Mouse (Mus musculus): ENCODE results near the gene Skint3. TPM values are rescaled to one million over a fixed set of nuclear protein-coding genes. Genes with fewer than 3 reads are reported as not detected.
"Not testable (repeated sequence)": the region's sequence is repeated elsewhere in the genome, so short reads cannot be mapped to it uniquely, and the experiment has no call there.

Gene Skint3
- polyA plus RNA-seq (2016; fragmentation: Nextera tagmentation; extraction: Ambion mirVana), result not detected in 2 replicates

DNA sequence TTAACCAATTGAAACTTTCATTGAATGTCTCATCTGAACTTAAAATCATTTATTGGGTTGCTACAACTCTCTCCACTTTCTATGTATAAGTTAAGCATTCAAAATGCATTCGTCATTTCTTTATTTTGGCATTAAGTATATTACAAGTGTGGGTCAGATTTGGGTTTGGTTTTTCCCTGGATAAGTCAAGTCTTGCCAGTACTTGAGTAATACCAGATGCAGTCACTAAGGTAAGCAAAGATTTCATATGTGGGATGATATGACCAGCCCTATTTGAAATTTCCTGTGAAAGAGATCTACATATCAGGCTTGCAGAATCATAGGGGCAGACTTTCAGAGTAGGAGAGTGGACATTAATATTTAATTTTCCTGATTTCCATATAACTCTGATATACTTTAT lies at the start of gene Skint3:
Gene Skint3 (plus strand): TSS at position 301 of the 400 bp plus-strand sequence.
- H3K4me2 ChIP-seq, result no peak within 1 kb of the TSS
- no peaks in the 10 kb centered on the region for H3K27me3 ChIP-seq
- 92% methylated on average over 1 of the region's 1 CpGs for WGBS
- no peaks in the 10 kb centered on the region for H3K4me1 ChIP-seq (replicated peaks)
- peaks cover 7% of the 10 kb centered on the region for H3K9me3 ChIP-seq
- H3K36me3 ChIP-seq, result no peaks in the 10 kb centered on the region
- no peak for ATAC-seq (ENCODE audit: insufficient number of reproducible peaks, insufficient read depth, low FRiP score, low TSS enrichment, low read depth)
- no peak within 1 kb of the TSS for H3K9ac ChIP-seq (replicated peaks)
- no peak within 1 kb of the TSS for H3K4me3 ChIP-seq (replicated peaks)
- no peak within 1 kb of the TSS for H3K27ac ChIP-seq

DNA sequence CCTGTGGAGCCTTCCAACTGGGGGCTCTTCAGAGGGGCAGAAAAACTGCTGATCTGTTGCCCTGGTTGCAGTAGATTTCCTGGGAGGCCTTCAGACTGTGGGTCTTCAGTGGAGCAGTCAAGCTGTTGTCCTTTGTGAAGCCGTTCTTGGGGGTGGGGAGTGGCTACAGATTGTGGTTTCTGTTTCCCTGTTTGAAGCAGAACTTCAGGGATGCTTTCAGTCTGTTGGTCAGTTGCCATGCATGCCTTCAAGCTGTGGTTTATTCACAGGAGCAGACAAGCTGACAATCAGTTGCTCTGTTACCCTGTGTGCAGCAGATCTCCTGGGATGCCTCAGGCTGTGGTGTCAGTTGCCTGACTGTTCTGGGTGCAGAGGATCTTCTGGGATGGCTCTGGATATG lies 11.4 kb downstream of the Skint3 start:
- no peaks in the 10 kb centered on the region for H3K27me3 ChIP-seq
- ATAC-seq (ENCODE audit: insufficient number of reproducible peaks, insufficient read depth, low FRiP score, low TSS enrichment, low read depth), result no peak
- no peaks in the 10 kb centered on the region for H3K36me3 ChIP-seq
- peaks cover 19% of the 10 kb centered on the region; the same call in 1 of the 2 replicates for H3K9me3 ChIP-seq
- no peak overlapping the region for H3K4me2 ChIP-seq
- H3K9ac ChIP-seq (replicated peaks), result no peak overlapping the region
- no peak overlapping the region for H3K4me3 ChIP-seq (replicated peaks)
- WGBS, result 62% methylated on average over 1 of the region's 1 CpGs
- no peaks in the 10 kb centered on the region for H3K4me1 ChIP-seq (replicated peaks)
- no peak overlapping the region for H3K27ac ChIP-seq

DNA sequence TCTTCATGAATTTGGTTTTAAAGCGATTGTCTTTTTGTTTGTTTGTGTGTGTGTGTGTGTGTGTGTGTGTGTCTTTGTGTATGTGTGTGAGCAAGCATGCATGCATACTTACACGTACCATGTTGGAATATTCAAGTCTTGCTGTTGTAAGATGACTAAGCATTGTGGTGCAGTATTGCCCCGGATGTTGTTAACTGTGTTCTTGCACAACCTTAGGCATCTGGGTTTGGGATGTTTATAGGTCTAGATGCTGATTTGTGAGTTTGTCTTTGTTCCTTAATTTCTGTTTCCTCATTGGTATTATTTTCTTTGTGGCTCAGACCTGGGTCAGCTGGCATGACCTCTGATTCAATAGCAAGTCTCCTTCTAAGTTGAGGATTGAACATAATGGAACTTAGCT lies 11.9 kb downstream of the Skint3 start:
- ATAC-seq (ENCODE audit: insufficient number of reproducible peaks, insufficient read depth, low FRiP score, low TSS enrichment, low read depth), result no peak
- Histone ChIP-seq H3K9me3 (peaks cover 23% of the 10 kb centered on the region; the same call in 1 of the 2 replicates), H3K27me3 (no peaks in the 10 kb centered on the region), H3K4me1 (replicated peaks) (no peaks in the 10 kb centered on the region), H3K36me3 (no peaks in the 10 kb centered on the region), H3K4me3 (replicated peaks) (no peak overlapping the region), H3K4me2 (no peak overlapping the region), H3K27ac (no peak overlapping the region), H3K9ac (replicated peaks) (no peak overlapping the region)
- WGBS, result 84% methylated on average over 3 of the region's 3 CpGs

DNA sequence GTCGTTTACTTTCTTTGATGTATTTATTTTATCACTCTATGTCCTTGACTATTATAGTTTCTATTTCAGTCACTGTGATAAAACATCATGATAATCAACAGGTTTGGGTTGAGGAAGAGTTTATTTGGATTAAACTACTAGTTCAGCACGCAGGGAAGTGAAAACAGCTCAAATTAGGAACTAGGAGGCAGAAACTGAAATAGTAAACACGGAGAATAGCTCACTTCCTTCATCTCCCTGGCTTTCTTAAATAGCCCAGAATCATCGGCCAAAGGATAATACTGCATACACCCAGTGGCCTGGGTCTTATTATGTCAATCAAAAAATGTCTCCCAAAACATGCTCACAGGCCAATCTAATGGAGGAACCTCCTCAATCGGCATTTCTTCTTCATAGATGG lies 24.0 kb downstream of the Skint3 start:
- Histone ChIP-seq H3K4me3 (replicated peaks) (no peak overlapping the region), H3K4me2 (no peak overlapping the region), H3K9me3 (peaks cover 14% of the 10 kb centered on the region), H3K27ac (no peak overlapping the region), H3K36me3 (no peaks in the 10 kb centered on the region), H3K27me3 (no peaks in the 10 kb centered on the region), H3K9ac (replicated peaks) (no peak overlapping the region), H3K4me1 (replicated peaks) (no peaks in the 10 kb centered on the region)
- WGBS, result 83% methylated on average over 5 of the region's 5 CpGs
- no peak for ATAC-seq (ENCODE audit: insufficient number of reproducible peaks, insufficient read depth, low FRiP score, low TSS enrichment, low read depth)

DNA sequence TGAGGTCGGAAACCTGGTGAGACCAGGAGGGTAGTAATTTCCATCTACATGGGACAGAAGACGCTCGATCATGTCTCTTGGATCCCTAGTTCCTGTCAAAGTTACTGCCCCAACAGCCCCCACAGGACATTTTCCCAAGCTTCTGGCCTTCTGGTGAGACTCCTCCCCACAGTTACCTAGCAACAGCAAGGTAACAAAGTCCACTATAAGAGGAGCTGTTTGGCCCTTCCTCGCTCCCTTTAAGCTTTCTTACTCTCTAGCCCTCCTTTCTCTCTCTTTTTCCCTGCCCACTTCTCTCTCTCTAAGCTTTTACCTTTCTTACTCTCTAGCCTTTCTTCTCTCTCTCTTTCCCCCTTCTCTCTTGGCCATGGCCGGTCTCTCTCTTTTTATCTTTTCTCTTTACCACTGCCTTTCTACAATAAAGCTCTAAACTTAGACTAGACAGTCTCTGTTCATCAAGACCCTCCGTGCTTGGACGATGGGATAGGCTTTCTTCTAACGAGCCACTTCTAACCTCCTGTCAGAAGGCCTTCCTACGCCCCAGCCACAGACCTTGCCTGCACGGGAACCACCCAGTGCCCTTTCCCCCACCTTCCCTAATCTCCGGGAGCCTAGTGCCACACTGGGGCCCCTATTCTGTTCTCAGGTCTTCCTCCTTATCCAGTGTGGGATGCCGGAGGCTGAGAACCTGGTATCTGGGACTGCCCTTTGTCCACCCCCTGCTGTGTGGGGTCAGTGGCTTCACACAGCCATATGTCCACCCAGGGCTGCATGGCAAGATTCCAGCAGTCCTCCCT lies 55.3 kb downstream of the Skint3 start:
- Histone ChIP-seq H3K4me3 (replicated peaks) (no peak overlapping the region), H3K4me1 (replicated peaks) (no peaks in the 10 kb centered on the region), H3K9me3 (peaks cover 16% of the 10 kb centered on the region), H3K27me3 (no peaks in the 10 kb centered on the region), H3K9ac (replicated peaks) (no peak overlapping the region), H3K4me2 (no peak overlapping the region), H3K36me3 (no peaks in the 10 kb centered on the region), H3K27ac (no peak overlapping the region)
- ATAC-seq (ENCODE audit: insufficient number of reproducible peaks, insufficient read depth, low FRiP score, low TSS enrichment, low read depth), result no peak
- WGBS, result 82% methylated on average over 12 of the region's 12 CpGs

DNA sequence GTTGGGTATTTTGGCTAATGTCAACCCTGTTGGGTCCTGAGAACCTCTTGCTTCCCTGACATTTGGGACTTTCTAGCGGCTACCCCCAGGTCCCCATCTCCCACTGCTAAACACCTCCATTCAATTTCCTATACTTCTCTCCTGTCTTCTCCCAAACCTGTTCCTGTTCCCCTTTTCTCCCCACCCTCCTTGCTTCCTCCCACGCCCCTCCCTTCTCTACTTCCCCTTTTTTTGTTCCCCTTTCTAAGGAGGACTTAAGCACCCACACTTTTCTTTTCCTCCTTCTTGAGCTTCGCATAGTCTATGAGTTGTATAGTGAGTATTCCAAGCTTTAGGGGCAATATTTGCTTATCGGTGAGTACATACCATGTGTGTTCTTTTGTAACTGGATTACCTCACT lies 56.4 kb downstream of the Skint3 start:
- no peaks in the 10 kb centered on the region for H3K27me3 ChIP-seq
- no peaks in the 10 kb centered on the region for H3K4me1 ChIP-seq (replicated peaks)
- WGBS, result 87% methylated on average over 4 of the region's 4 CpGs
- no peak for ATAC-seq (ENCODE audit: insufficient number of reproducible peaks, insufficient read depth, low FRiP score, low TSS enrichment, low read depth)
- peaks cover 16% of the 10 kb centered on the region for H3K9me3 ChIP-seq
- no peak overlapping the region for H3K4me2 ChIP-seq
- no peak overlapping the region for H3K9ac ChIP-seq (replicated peaks)
- H3K36me3 ChIP-seq, result no peaks in the 10 kb centered on the region
- H3K27ac ChIP-seq, result no peak overlapping the region
- no peak overlapping the region for H3K4me3 ChIP-seq (replicated peaks)

DNA sequence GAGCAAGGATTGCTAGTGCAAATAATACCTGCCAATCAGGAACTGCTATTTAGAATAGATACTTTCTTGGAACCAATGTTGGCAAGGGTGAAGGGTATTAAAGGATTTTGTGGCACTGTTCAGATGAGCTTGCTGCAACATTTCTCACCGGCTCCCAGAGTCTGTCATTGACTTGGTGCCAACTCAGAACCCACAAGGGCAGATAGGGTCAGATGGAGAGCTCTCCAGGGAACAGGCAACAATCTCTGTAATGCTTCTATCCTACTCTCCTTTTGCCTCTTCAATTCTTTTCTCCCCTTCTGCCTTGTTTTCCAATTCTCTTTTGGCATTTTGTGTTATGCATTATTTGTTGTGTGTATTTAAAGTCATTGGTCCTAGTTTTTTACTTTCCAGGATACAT lies 70.3 kb downstream of the Skint3 start:
- H3K27ac ChIP-seq, result no peak overlapping the region

DNA sequence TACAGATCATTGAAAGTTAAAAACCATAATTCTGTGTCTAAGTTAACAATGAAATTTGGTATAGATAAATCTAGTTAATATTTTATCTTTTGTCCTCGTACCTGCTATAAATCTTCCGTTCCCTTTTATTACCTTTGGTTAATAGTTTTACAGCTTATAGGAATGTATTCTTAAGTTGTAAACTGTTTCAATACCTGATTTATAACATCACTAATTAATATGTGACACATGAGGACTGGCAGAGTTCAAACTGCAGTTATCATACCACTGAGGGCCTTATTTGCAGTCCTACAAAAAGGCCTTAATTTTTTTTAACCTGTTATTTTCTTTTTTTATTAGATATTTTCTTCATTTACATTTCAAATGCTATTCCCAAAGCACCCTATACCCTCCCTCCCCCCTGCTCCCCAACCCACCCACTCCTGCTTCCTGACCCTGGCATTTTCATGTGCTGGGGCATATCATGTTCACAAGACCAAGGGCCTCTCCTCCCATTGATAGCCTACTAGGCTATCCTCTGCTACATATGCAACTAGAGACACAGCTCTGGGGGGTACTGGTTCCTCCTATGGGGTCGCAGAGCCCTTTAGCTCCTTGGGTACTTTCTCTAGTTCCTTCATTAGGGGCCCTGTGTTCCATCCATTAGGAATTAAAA lies 70.9 kb downstream of the Skint3 start:
- no peaks in the 10 kb centered on the region for H3K36me3 ChIP-seq
- no peak for ATAC-seq (ENCODE audit: insufficient number of reproducible peaks, insufficient read depth, low FRiP score, low TSS enrichment, low read depth)
- 0 out of 2 replicates have a peak, but pooled peaks cover 4% of the 10 kb centered on the region for H3K9me3 ChIP-seq
- no peak overlapping the region for H3K27ac ChIP-seq
- no peak overlapping the region for H3K4me2 ChIP-seq
- H3K4me3 ChIP-seq (replicated peaks), result no peak overlapping the region
- no peak overlapping the region for H3K9ac ChIP-seq (replicated peaks)
- no peaks in the 10 kb centered on the region for H3K4me1 ChIP-seq (replicated peaks)
- WGBS, result 81% methylated on average over 3 of the region's 3 CpGs
- no peaks in the 10 kb centered on the region for H3K27me3 ChIP-seq

More for the DNA sequence above, 70.3 kb downstream of the Skint3 start:
- Histone ChIP-seq H3K4me2 (no peak overlapping the region), H3K27me3 (no peaks in the 10 kb centered on the region), H3K9ac (replicated peaks) (no peak overlapping the region), H3K9me3 (0 out of 2 replicates have a peak, but pooled peaks cover 4% of the 10 kb centered on the region), H3K4me3 (replicated peaks) (no peak overlapping the region), H3K4me1 (replicated peaks) (no peaks in the 10 kb centered on the region), H3K36me3 (no peaks in the 10 kb centered on the region)
- ATAC-seq (ENCODE audit: insufficient number of reproducible peaks, insufficient read depth, low FRiP score, low TSS enrichment, low read depth), result no peak
- 85% methylated on average over 1 of the region's 1 CpGs for WGBS

DNA sequence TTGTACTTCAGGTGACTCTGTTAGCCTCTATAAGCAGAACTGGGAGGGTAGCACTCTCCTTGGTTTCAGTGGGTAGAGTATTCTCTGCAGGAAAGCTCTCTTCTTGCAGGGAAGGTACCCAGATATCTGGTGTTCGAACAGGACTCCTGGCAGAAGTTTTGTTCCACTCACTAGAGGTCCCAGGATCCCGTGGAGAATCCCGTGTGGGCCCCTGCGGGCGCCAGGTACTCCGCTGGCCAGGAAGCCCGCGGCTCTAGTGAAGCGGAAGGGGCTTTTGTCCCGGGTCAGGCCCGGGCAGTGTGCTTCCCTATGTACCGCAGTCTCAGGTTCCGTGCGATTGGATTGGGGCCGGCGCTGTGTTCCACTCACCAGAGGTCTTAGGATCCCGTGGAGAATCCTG lies 117.1 kb downstream of the Skint3 start:
- H3K27me3 ChIP-seq; H3K36me3 ChIP-seq; H3K4me1 ChIP-seq (replicated peaks); H3K4me2 ChIP-seq; ATAC-seq (ENCODE audit: insufficient number of reproducible peaks, insufficient read depth, low FRiP score, low TSS enrichment, low read depth); H3K9ac ChIP-seq (replicated peaks); H3K27ac ChIP-seq; H3K4me3 ChIP-seq (replicated peaks): not testable (repeated sequence)
- peaks cover 15% of the 10 kb centered on the region; the same call in 1 of the 2 replicates for H3K9me3 ChIP-seq
- WGBS, result 90% methylated on average over 17 of the region's 17 CpGs

Data from limb, embryonic 12.5 days (tissue).